Mouse (Mus musculus) liver, embryonic 15.5 days (tissue): Measurements from ENCODE around the gene Bach2. TPM values are rescaled to one million over a fixed set of nuclear protein-coding genes. Genes with fewer than 3 reads are reported as not detected.

ENCODE experiments used
- ATAC-seq: fragments of 200-750 bp; cut with Nextera tagmentation; 2 replicates; pipeline ENCODE4 v1.8.0; 2017; ENCODE audit warnings: moderate number of reproducible peaks, mild to moderate bottlenecking, moderate library complexity; ENCODE audit not compliant: insufficient read depth
- H3K27ac ChIP-seq: fragments of 300-500 bp; sonication (generic); replicated peaks from 2 replicates; pipeline ENCODE4 v1.5.1; 2015; ENCODE audit warnings: mild to moderate bottlenecking, inconsistent platforms
- H3K27me3 ChIP-seq: fragments of 300-500 bp; sonication (generic); 2 replicates; pipeline ENCODE4 v1.6.1; 2015; ENCODE audit warnings: mild to moderate bottlenecking, inconsistent platforms
- H3K36me3 ChIP-seq: fragments of 300-500 bp; sonication (generic); replicated peaks from 2 replicates; pipeline ENCODE4 v1.6.1; 2015; ENCODE audit warnings: moderate library complexity, mild to moderate bottlenecking, inconsistent platforms
- H3K4me1 ChIP-seq: fragments of 300-500 bp; sonication (generic); replicated peaks from 2 replicates; pipeline ENCODE4 v1.6.1; 2015; ENCODE audit warnings: inconsistent platforms
- H3K4me2 ChIP-seq: fragments of 300-500 bp; sonication (generic); 2 replicates; pipeline ENCODE4 v1.6.1; 2015; ENCODE audit warnings: moderate library complexity, mild to moderate bottlenecking, inconsistent platforms
- H3K4me3 ChIP-seq: fragments of 300-500 bp; sonication (generic); replicated peaks from 2 replicates; pipeline ENCODE4 v1.5.1; 2015; ENCODE audit warnings: mild to moderate bottlenecking, inconsistent platforms
- H3K9ac ChIP-seq: fragments of 300-500 bp; sonication (generic); 2 replicates; pipeline ENCODE4 v1.6.1; 2015; ENCODE audit warnings: moderate library complexity, mild to moderate bottlenecking, inconsistent platforms
- H3K9me3 ChIP-seq: fragments of 300-500 bp; sonication (generic); replicated peaks from 2 replicates; pipeline ENCODE4 v1.6.1; 2016; ENCODE audit warnings: inconsistent platforms
- WGBS: fragments of 180-500 bp; shearing (Covaris S2); methylation state at CpG from one replicate; pipeline ENCODE4 v1.1.7; 2015; ENCODE audit warnings: mixed read lengths; ENCODE audit not compliant: insufficient replicate concordance; 5-methylcytosine and 5-hydroxymethylcytosine counted together
- polyA plus RNA-seq: library from polyadenylated mRNA; unstranded; fragments of >200 nt; fragmentation: Nextera tagmentation; extraction: Ambion mirVana; gene quantifications from 2 replicates; pipeline ENCODE4 v1.2.1, GENCODE M21; 2015

Bach2 gene
- polyA plus RNA-seq, 1 experiment from 2014 or later = 1.6 TPM

DNA sequence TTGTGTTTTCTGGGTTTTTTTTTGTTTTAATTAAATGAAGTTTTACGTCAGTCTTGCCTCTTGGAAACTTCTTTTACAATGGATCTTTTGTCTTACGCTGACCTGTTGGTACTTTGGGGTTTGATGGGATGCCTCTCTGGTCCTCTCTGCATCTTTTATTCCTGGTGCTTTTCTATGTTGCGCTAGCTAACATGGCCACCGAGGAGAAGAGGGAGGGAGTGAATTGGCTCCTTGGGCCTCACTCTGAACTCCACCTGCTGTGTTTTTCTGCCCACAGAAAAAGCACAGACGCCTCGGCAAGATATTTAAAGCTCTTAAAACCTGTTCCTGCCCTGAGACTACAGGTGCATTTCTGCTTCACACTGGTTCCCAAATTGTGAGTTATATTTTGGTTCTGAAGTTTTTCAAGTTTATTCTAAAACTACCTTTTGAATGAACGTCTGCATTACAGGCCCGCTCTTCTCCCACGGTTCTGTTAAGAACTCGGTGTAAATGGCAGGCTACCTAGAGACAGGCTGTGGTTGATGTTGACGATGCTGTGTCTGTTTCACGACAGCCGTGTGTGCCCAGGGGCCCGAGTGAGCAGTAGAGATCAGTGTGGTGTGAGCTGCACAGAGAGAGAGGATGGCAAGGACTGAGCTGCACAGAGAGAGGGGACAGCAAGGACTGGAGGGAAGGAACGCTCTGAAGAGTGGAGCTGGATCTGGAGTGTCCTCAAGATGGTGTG, 13.5 kb downstream of the Bach2 start:
- Histone ChIP-seq H3K36me3 (no peaks in the 10 kb centered on the region), H3K9ac (no peak overlapping the region), H3K4me2 (no peak overlapping the region), H3K9me3 (no peaks in the 10 kb centered on the region), H3K27me3 (0 out of 2 replicates have a peak, but pooled peaks cover 4% of the 10 kb centered on the region), H3K27ac (no peak overlapping the region), H3K4me1 (peaks cover 37% of the 10 kb centered on the region), H3K4me3 (no peak overlapping the region)
- ATAC-seq = no peak
- 67% methylated on average over 15 of the region's 15 CpGs for WGBS

DNA sequence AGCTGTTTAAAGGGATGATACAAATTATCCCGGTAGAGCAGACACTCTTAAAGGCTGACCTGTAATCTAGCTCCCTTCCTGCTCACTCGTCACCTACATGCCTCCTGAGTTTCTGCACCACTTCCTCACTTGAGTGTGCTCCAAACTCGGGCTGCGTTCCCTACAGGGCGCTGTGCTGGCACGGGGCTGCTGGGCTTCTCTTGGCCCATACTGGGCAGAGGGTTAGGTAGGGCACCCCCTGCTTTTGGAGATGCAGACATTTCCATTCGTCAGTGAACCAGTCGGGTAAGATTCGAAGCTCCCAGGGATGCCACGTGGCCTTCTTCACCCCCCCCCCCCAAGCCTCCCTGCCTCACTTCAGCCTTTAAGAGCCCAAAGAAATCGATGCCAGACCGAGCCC, 19.1 kb downstream of the Bach2 start:
- no peak for ATAC-seq
- H3K9me3 ChIP-seq = no peaks in the 10 kb centered on the region
- H3K27me3 ChIP-seq = no peaks in the 10 kb centered on the region
- no peaks in the 10 kb centered on the region for H3K36me3 ChIP-seq
- H3K4me2 ChIP-seq = no peak overlapping the region
- H3K9ac ChIP-seq = no peak overlapping the region
- 56% methylated on average over 12 of the region's 12 CpGs for WGBS
- no peak overlapping the region for H3K27ac ChIP-seq
- no peak overlapping the region for H3K4me3 ChIP-seq
- H3K4me1 ChIP-seq = no peaks in the 10 kb centered on the region

DNA sequence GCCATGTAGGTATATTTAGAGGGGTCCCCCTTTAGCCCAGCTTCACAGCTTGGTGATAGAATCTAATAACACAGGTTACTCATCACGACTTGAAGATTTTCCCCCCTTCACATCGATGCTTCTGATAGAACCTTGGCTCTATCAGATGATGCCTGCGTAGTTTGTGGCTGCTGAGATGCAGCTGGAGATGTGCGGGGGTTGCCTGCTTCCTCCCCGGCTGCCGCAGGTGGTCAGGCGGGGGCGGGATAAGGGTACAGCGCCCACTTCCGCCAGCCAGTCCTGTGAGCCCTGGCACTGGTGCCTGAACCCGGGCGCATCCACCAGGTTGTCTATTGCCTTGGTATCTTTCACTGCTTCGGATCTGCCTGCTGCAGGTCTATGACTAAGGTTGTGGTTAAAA, 19.5 kb downstream of the Bach2 start:
- no peaks in the 10 kb centered on the region for H3K27me3 ChIP-seq
- ATAC-seq = no peak
- no peaks in the 10 kb centered on the region for H3K4me1 ChIP-seq
- H3K9ac ChIP-seq = no peak overlapping the region
- no peak overlapping the region for H3K4me3 ChIP-seq
- H3K4me2 ChIP-seq = no peak overlapping the region
- H3K9me3 ChIP-seq = no peaks in the 10 kb centered on the region
- H3K27ac ChIP-seq = no peak overlapping the region
- WGBS = 61% methylated on average over 13 of the region's 13 CpGs
- no peaks in the 10 kb centered on the region for H3K36me3 ChIP-seq

DNA sequence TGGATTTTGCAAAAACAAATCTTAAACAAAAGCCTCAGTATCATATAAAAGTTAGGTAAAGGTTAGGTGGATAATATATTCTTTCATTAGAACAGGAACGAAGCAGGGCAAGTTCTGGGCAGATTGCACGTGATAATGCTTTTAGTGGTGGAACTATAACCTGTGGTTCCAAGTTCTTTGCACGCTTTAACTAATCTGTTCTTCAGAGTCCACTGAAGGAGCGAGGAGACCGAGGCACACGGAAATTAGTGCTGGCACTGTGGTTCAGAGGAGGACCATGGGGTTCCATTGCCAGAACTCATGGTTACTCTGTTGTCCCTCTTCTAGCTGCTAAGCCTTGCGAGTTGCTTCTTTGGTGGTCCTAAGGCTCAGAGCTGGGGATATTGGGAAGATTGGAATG, 20.0 kb downstream of the Bach2 start:
- no peak for ATAC-seq
- no peaks in the 10 kb centered on the region for H3K36me3 ChIP-seq
- WGBS = 73% methylated on average over 7 of the region's 7 CpGs
- H3K27ac ChIP-seq = no peak overlapping the region
- H3K4me3 ChIP-seq = no peak overlapping the region
- no peak overlapping the region for H3K4me2 ChIP-seq
- H3K9ac ChIP-seq = no peak overlapping the region
- H3K9me3 ChIP-seq = no peaks in the 10 kb centered on the region
- H3K4me1 ChIP-seq = no peaks in the 10 kb centered on the region; the same call in 1 of the 2 replicates
- H3K27me3 ChIP-seq = no peaks in the 10 kb centered on the region

DNA sequence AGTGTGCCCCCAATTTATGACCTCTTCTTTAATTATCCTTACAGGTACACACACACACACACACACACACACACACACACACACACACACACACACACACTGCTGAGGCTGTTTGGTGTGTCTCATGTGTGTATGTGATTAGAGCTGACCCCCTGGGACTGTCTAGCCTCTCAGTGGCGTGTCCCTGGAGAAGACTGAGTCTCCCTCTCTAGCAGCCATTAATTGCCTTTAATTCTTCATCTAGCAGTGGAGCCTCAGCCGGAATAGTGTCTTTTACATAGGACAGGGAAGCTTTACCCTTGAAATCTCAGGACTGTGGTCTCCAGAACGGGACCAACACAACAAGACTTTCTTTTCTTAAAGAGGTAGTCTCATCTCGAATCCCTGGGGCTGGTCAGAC, 22.3 kb downstream of the Bach2 start:
- 34% methylated on average over 4 of the region's 4 CpGs for WGBS
- ATAC-seq = no peak

DNA sequence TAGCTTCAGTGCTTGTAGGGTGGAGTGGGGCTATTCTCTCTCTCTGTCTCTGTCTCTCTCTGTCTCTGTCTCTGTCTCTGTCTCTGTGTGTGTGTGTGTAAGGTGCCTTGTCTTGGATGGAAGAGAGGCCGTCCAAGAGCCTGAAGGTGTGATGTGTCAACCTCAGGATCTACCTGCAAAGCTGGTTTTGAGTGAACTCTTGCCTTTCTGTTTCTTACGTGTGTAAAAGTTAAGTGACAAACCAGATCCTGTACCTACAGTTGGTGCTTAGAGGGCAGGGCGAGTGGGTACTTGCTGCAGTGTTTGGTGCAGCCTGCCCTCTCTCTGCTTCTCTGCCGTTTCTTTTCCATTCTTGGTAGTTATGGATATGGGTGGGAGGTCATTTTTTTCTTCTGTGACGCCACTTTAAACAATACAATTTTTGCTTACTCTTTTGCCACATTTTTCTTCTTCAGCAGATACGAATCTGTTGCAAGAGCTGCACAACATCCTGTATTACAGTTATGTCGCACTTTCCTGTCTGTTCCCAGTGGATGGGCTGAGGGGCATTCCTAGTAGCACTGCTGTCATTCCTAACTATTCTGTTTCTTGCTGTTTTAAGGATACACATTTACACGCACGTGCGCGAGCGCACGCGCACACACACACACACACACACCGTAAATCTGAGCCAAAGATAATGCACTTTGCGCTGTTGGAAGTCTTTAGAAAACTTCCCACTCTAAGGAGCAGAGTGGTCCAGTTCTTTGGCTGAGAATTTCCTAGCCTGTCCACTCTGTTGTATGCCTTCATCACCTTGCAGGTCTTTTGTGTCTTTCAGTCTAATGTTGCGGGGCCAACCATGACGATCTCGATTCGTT, 24.5 kb downstream of the Bach2 start:
- Histone ChIP-seq H3K36me3 (no peaks in the 10 kb centered on the region), H3K4me3 (no peak overlapping the region)
- WGBS = 75% methylated on average over 20 of the region's 20 CpGs

More for the DNA sequence above, 22.3 kb downstream of the Bach2 start:
- Histone ChIP-seq H3K36me3 (no peaks in the 10 kb centered on the region), H3K27me3 (no peaks in the 10 kb centered on the region), H3K4me1 (peaks cover 3% of the 10 kb centered on the region; the same call in 1 of the 2 replicates), H3K9me3 (no peaks in the 10 kb centered on the region), H3K4me3 (no peak overlapping the region), H3K4me2 (no peak overlapping the region), H3K27ac (no peak overlapping the region), H3K9ac (no peak overlapping the region)

DNA sequence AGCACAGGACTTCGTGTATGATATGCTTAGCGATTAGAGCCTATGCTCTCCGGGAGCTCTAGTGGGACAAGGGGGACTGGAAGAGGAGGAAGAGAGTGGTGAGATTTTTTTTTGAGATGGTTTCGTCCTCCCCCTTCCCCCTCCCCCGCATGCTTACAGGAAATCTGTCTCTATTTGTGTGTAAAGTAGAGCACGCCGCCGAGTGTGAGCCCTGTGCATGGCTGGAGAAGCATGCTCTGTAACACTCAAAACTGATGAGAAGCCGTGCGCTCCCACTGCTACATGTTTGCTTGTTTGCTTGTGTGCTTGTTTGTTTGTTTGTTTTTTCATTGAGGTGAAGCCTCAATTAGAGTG, 25.1 kb downstream of the Bach2 start:
- Histone ChIP-seq H3K27me3 (no peaks in the 10 kb centered on the region), H3K4me2 (no peak overlapping the region), H3K9me3 (no peaks in the 10 kb centered on the region), H3K9ac (no peak overlapping the region), H3K4me3 (no peak overlapping the region), H3K4me1 (peaks cover 3% of the 10 kb centered on the region; the same call in 1 of the 2 replicates), H3K36me3 (no peaks in the 10 kb centered on the region), H3K27ac (no peak overlapping the region)
- ATAC-seq = no peak
- 40% methylated on average over 10 of the region's 10 CpGs for WGBS

More for the DNA sequence above, 24.5 kb downstream of the Bach2 start:
- Histone ChIP-seq H3K4me1 (peaks cover 3% of the 10 kb centered on the region; the same call in 1 of the 2 replicates), H3K27me3 (no peaks in the 10 kb centered on the region), H3K27ac (no peak overlapping the region), H3K9ac (no peak overlapping the region), H3K4me2 (no peak overlapping the region), H3K9me3 (no peaks in the 10 kb centered on the region)
- ATAC-seq = no peak

DNA sequence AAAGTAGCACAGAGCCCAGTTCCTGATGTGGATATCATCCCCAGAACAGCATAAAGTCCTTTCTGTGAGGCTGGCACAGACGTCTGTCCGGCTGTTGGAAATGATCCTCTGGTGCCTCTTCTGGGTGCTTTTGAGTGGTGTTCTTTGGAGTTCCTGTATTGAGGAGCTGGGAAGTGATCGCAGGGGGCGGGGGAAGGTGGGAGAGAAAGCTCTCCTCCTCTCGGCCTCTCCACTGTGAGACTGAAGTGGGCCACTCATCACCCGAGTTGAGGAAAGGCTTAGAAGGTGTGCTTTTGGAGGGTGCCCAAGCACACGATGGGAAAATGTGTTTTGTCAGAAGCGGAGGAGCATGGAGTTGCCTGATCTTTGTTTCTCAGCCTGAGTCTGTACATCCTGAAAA, 26.3 kb downstream of the Bach2 start:
- no peak overlapping the region for H3K4me3 ChIP-seq
- no peak overlapping the region for H3K27ac ChIP-seq
- peaks cover 3% of the 10 kb centered on the region; the same call in 1 of the 2 replicates for H3K4me1 ChIP-seq
- H3K36me3 ChIP-seq = no peaks in the 10 kb centered on the region
- H3K4me2 ChIP-seq = no peak overlapping the region
- WGBS = 66% methylated on average over 8 of the region's 8 CpGs
- H3K9ac ChIP-seq = no peak overlapping the region
- H3K9me3 ChIP-seq = no peaks in the 10 kb centered on the region
- no peaks in the 10 kb centered on the region for H3K27me3 ChIP-seq
- ATAC-seq = no peak

DNA sequence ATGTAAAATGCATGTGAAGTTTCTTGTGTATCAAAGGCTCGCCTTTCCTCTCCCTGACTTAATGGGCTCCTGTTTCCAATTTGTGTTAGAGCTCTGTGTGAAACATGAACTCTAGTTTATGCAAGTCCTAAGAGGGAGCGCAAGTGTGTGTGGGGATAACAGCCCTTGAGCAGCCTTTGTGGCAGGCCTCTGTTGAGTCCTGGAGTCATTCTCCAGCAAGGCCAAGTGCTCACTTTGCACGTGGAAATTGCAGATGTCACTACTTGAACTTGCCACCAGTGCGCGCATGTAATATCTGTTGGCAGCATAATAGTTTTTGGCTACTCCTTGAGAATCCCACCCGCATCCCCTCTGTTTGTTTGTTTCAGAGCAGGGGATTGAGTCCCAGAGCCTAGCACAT, 28.1 kb downstream of the Bach2 start:
- Histone ChIP-seq H3K9ac (no peak overlapping the region), H3K27ac (no peak overlapping the region), H3K36me3 (no peaks in the 10 kb centered on the region), H3K27me3 (no peaks in the 10 kb centered on the region), H3K4me2 (no peak overlapping the region), H3K4me1 (peaks cover 3% of the 10 kb centered on the region; the same call in 1 of the 2 replicates), H3K9me3 (no peaks in the 10 kb centered on the region), H3K4me3 (no peak overlapping the region)
- no peak for ATAC-seq
- WGBS = 76% methylated on average over 6 of the region's 6 CpGs

DNA sequence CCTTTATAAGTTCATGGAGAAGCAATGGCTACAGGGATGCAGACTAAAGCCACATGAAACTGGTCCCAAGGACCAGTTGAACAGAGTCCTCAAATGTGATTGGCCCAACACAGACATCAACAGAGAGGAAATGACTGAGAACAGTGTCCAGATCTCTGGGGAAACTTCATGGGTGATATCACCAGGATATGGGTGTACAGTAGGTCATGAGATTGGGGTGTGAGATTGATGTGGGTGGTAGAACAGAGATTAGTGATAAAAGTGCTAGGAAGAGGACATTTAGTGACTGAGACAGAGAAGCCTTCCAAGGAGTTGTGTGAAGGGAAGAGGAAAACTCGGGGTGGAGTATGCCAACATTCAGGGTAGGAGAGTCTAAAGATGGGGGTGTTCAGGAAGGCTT, 29.4 kb downstream of the Bach2 start:
- Histone ChIP-seq H3K4me2 (no peak overlapping the region), H3K36me3 (no peaks in the 10 kb centered on the region), H3K4me1 (peaks cover 3% of the 10 kb centered on the region; the same call in 1 of the 2 replicates), H3K27ac (no peak overlapping the region), H3K9me3 (no peaks in the 10 kb centered on the region), H3K4me3 (no peak overlapping the region), H3K9ac (no peak overlapping the region), H3K27me3 (no peaks in the 10 kb centered on the region)
- WGBS = 48% methylated on average over 1 of the region's 1 CpGs
- no peak for ATAC-seq

DNA sequence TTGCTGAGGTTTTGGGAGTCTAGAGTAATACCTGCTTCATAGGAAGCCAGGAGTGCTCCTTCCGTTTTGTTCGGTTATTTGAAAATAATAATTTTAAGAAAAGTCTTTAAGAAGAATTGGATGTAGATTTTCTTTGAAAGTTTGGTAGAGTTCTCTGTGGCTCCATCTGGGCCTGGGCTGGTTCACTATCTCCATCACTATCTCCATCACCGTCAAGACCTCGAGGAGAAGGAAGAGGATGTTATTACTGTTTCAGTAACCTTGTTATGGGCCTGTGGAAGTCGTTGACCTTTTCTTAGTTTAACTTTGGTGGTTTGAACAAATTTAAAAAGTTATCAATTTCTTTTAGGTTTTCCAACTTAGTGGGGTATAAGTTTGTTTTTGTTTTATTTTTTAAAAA, 33.8 kb downstream of the Bach2 start:
- H3K9ac ChIP-seq = no peak overlapping the region
- no peaks in the 10 kb centered on the region for H3K4me1 ChIP-seq
- no peaks in the 10 kb centered on the region for H3K36me3 ChIP-seq
- no peak for ATAC-seq
- H3K4me3 ChIP-seq = no peak overlapping the region
- no peaks in the 10 kb centered on the region for H3K9me3 ChIP-seq
- no peak overlapping the region for H3K4me2 ChIP-seq
- no peaks in the 10 kb centered on the region for H3K27me3 ChIP-seq
- no peak overlapping the region for H3K27ac ChIP-seq
- 57% methylated on average over 5 of the region's 5 CpGs for WGBS
